Mouse (Mus musculus) erythroblast, adult 5-6 weeks (primary cell): ENCODE measurements around the gene Tmem121b. TPM values are rescaled to one million over a fixed set of nuclear protein-coding genes. Genes with fewer than 3 reads are reported as not detected.

Experiments
- total RNA-seq, 2 experiments: library from RNA; stranded (forward) in 1 of 2; stranded (reverse) in 1 of 2; fragments of 150-400 nt in 1 of 2; fragments of 200-764, 138-1000 nt in 1 of 2; gene quantifications; 2 replicates each; pipeline versions ENCODE4 v1.2.3 to v1.2.4; 2015 to 2017; ENCODE audit warnings: low replicate concordance in 2 of 2

Gene Tmem121b
- total RNA-seq, 2 experiments from 2014 or later = not detected

Other genes with a start within 250 kb of the Tmem121b start
- gene D330020A13Rik, start 199.4 kb downstream of the Tmem121b start, total RNA-seq (2015; ENCODE audit: low replicate concordance) = not detected in 2 replicates
- not detected in 2 replicates for gene D330020A13Rik, start 199.4 kb downstream of the Tmem121b start, total RNA-seq (2017; ENCODE audit: low replicate concordance)
- gene B4galnt3, start 199.2 kb downstream of the Tmem121b start, total RNA-seq (2015; ENCODE audit: low replicate concordance) = 0.42 and 0.58 TPM in 2 replicates
- gene B4galnt3, start 199.2 kb downstream of the Tmem121b start, total RNA-seq (2017; ENCODE audit: low replicate concordance) = 0.26 and 0.70 TPM in 2 replicates
- gene Kdm5a, start 129.7 kb downstream of the Tmem121b start, total RNA-seq (2015; ENCODE audit: low replicate concordance) = 29.2 and 34.5 TPM in 2 replicates
- 130 and 136 TPM in 2 replicates for gene Kdm5a, start 129.7 kb downstream of the Tmem121b start, total RNA-seq (2017; ENCODE audit: low replicate concordance)
- 61.3 and 87.4 TPM in 2 replicates for gene Ccdc77, start 129.4 kb downstream of the Tmem121b start, total RNA-seq (2015; ENCODE audit: low replicate concordance)
- gene Ccdc77, start 129.4 kb downstream of the Tmem121b start, total RNA-seq (2017; ENCODE audit: low replicate concordance) = 173 and 201 TPM in 2 replicates
- 9.4 and 13.8 TPM in 2 replicates for gene Il17ra, start 30.6 kb downstream of the Tmem121b start, total RNA-seq (2015; ENCODE audit: low replicate concordance)
- 7.8 and 13.9 TPM in 2 replicates for gene Il17ra, start 30.6 kb downstream of the Tmem121b start, total RNA-seq (2017; ENCODE audit: low replicate concordance)
- gene Hdhd5, start 37.5 kb upstream of the Tmem121b start, total RNA-seq (2015; ENCODE audit: low replicate concordance) = 1.3 TPM in 1 of 2 replicates, not detected in the other
- 0.26 and 2.5 TPM in 2 replicates for gene Hdhd5, start 37.5 kb upstream of the Tmem121b start, total RNA-seq (2017; ENCODE audit: low replicate concordance)
- 13.1 and 19.2 TPM in 2 replicates for gene Cecr2, start 172.6 kb upstream of the Tmem121b start, total RNA-seq (2015; ENCODE audit: low replicate concordance)
- gene Cecr2, start 172.6 kb upstream of the Tmem121b start, total RNA-seq (2017; ENCODE audit: low replicate concordance) = 17.0 and 25.6 TPM in 2 replicates